Mouse (Mus musculus) thymus, adult 2 months (tissue): ENCODE data around the gene Midn.

ENCODE experiments used
- CTCF ChIP-seq: fragments of 200-500 bp; IDR thresholded peaks from 2 replicates; pipeline ENCODE4 v1.5.1; 2012; ENCODE audit warnings: mild to moderate bottlenecking, control low read depth, low read length, moderate library complexity, borderline replicate concordance; ENCODE audit not compliant: control insufficient read depth, poor library complexity, insufficient read depth; ENCODE audit errors: extremely low read depth
- POLR2A ChIP-seq: fragments of 200-500 bp; IDR thresholded peaks from 2 replicates; pipeline ENCODE4 v1.6.1; 2012; ENCODE audit warnings: mild to moderate bottlenecking, low read length, control low read depth, moderate library complexity; ENCODE audit not compliant: control insufficient read depth, poor library complexity, insufficient read depth; ENCODE audit errors: extremely low read depth

- TF ChIP-seq CTCF: no peak
- no peak for TF ChIP-seq POLR2A
Measured at GRCm38 (mm10) chr10:80100982-80101381, 47.1 kb upstream of the Midn start.
